Mouse (Mus musculus) liver, postnatal 0 days (tissue): ENCODE measurements at regions not wholly inside any gene's neighbourhood (a gene's known extent, or its start where the extent isn't known, plus 50 kb on each side); places are given as distances from the start of the nearest gene placed in this dataset.

Experiments used
- CTCF ChIP-seq: sonication (generic); IDR thresholded peaks from 2 replicates; pipeline ENCODE4 v1.5.1; 2016; ENCODE audit warnings: antibody characterized with exemption, low read depth
- EP300 ChIP-seq: IDR thresholded peaks from 2 replicates; pipeline ENCODE4 v1.6.1; 2016; ENCODE audit warnings: antibody characterized with exemption, low read depth, mild to moderate bottlenecking

DNA sequence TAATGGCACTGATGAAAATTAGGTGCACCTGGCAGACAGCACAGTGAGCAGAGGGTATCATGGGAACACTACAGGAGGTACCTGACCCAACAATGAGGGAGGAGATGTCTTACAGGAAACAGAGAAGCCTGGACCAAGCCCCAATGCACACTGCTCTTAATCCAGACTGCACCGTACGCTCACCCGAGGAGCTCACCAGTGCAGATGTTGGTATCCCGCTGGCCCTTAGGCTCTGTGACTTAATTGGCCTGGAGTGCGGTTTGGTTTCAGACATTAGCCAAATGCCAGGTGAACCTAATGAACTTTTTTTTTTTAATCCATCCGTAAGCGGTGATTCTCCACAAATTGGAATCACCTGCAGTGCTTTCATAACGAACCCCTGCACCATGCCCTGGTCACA lies 209.8 kb upstream of the Rgma start:
- TF ChIP-seq CTCF: no peak
- no peak for TF ChIP-seq EP300
